8 mouse cellular contexts compared by ENCODE assay signal in genomic region chr7:80269751-80270255, GRCm38 (mm10). TPM values are rescaled to one million over a fixed set of nuclear protein-coding genes. Genes with fewer than 3 reads are reported as not detected.
DNase-seq lines count a peak whose midpoint lies in the region; ATAC-seq and TF ChIP-seq lines count a peak whose summit lies in the region.

No protein-coding gene starts in this region.

- H3K4me3 ChIP-seq in cerebellum, adult 2 months (replicated peaks; ENCODE audit: insufficient read depth, low read depth, low read length), result peak overlapping the region; percentile 93
- H3K4me3 ChIP-seq in hindbrain, embryonic 14.5 days (replicated peaks; ENCODE audit: low read length), result peak overlapping the region; percentile 78
- peak overlapping the region; percentile 86 for H3K4me3 ChIP-seq in liver, embryonic 15.5 days (replicated peaks)
- peak overlapping the region; percentile 82 for H3K4me3 ChIP-seq in olfactory bulb, adult 2 months (ENCODE audit: insufficient read depth, low read depth, low read length)

- no peak for TF ChIP-seq CTCF in cerebellum, adult 2 months (IDR thresholded peaks at IDR 0.05; ENCODE audit: borderline replicate concordance, insufficient read depth, low read depth, low read length)
- no peak for TF ChIP-seq CTCF in olfactory bulb, adult 2 months (IDR thresholded peaks at IDR 0.05; ENCODE audit: insufficient read depth, low read depth, low read length)

- peak overlapping the region; percentile 94 for H3K4me2 ChIP-seq in hindbrain, embryonic 14.5 days (replicated peaks)
- H3K4me2 ChIP-seq in liver, embryonic 15.5 days, result peak overlapping the region; percentile 96

- peak in 1 of 2 experiments; percentile 68 for DNase-seq in cerebellum, adult 2 months
- DNase-seq in cerebellum, adult 9-11 months, result no peak
- DNase-seq in 416B (ENCODE audit: low read depth), result peak; percentile 56
- DNase-seq in hindbrain, embryonic 14.5 days (ENCODE audit: low spot score), result no peak

- H3K27ac ChIP-seq in cerebellum, adult 2 months (ENCODE audit: insufficient read depth, low read length), result peak overlapping the region; percentile 44
- H3K27ac ChIP-seq in hindbrain, embryonic 14.5 days, result peak overlapping the region; percentile 77
- H3K27ac ChIP-seq in liver, embryonic 15.5 days (replicated peaks), result peak overlapping the region; percentile 82
- H3K27ac ChIP-seq in olfactory bulb, adult 2 months (ENCODE audit: insufficient read depth, low read depth, low read length), result no peak overlapping the region

- peak overlapping the region; percentile 84 for H3K9ac ChIP-seq in hindbrain, embryonic 14.5 days
- H3K9ac ChIP-seq in liver, embryonic 15.5 days, result peak overlapping the region; percentile 83

- H3K9me3 ChIP-seq in hindbrain, embryonic 14.5 days (ENCODE audit: control insufficient read depth, low read length), result peaks cover 9% of the 10 kb centered on the region
- no peaks in the 10 kb centered on the region for H3K9me3 ChIP-seq in liver, embryonic 15.5 days (replicated peaks)

- peaks cover 6% of the 10 kb centered on the region; the same call in 1 of the 2 replicates for H3K4me1 ChIP-seq in cerebellum, adult 2 months (ENCODE audit: control insufficient read depth, insufficient read depth, low read length)
- H3K4me1 ChIP-seq in hindbrain, embryonic 14.5 days (replicated peaks; ENCODE audit: control insufficient read depth, insufficient read depth, low read length), result peaks cover 28% of the 10 kb centered on the region
- H3K4me1 ChIP-seq in liver, embryonic 15.5 days (replicated peaks), result peaks cover 26% of the 10 kb centered on the region
- 0 out of 2 replicates have a peak, but pooled peaks cover 8% of the 10 kb centered on the region for H3K4me1 ChIP-seq in olfactory bulb, adult 2 months (ENCODE audit: control insufficient read depth, insufficient read depth, low read length)

- TF ChIP-seq POLR2A in cerebellum, adult 2 months (IDR thresholded peaks at IDR 0.05; ENCODE audit: borderline replicate concordance, insufficient read depth, low read length), result no peak
- TF ChIP-seq POLR2A in olfactory bulb, adult 2 months (IDR thresholded peaks at IDR 0.05; ENCODE audit: insufficient read depth, low read depth, low read length), result no peak

- H3K36me3 ChIP-seq in hindbrain, embryonic 14.5 days (replicated peaks; ENCODE audit: control insufficient read depth, insufficient read depth), result peaks cover 58% of the 10 kb centered on the region
- H3K36me3 ChIP-seq in liver, embryonic 15.5 days (replicated peaks), result peaks cover 42% of the 10 kb centered on the region

- ATAC-seq in common myeloid progenitor, adult 5-6 weeks (replicated peaks; ENCODE audit: low read depth, poor library complexity, severe bottlenecking), result peak; percentile 37
- no peak; the same call in 1 of the 2 replicates for ATAC-seq in hindbrain, embryonic 14.5 days (ENCODE audit: low FRiP score)
- peak; percentile 61 for ATAC-seq in liver, embryonic 15.5 days (ENCODE audit: insufficient read depth)
- ATAC-seq in activated CD4-positive, CD25-positive, alpha-beta regulatory T cell, adult 4 months, result no peak

- no peaks in the 10 kb centered on the region for H3K27me3 ChIP-seq in cerebellum, adult 2 months (ENCODE audit: control insufficient read depth, insufficient read depth, low read length)
- H3K27me3 ChIP-seq in hindbrain, embryonic 14.5 days (ENCODE audit: control insufficient read depth, insufficient read depth, low read length), result no peaks in the 10 kb centered on the region
- H3K27me3 ChIP-seq in liver, embryonic 15.5 days, result no peaks in the 10 kb centered on the region

- under 1% methylated on average over 23 of the region's 23 CpGs for WGBS in cerebellum, adult 2 months
- under 1% methylated on average over 23 of the region's 23 CpGs for WGBS in hindbrain, embryonic 14.5 days
- WGBS in liver, embryonic 15.5 days (ENCODE audit: insufficient replicate concordance), result 0% methylated on average over 23 of the region's 23 CpGs
- under 1% methylated on average over 23 of the region's 23 CpGs for WGBS in olfactory bulb, adult 2 months

RNA-seq across cellular contexts. Expression of gene Vps33b, which starts 0.4 kb away (rescaled TPM):
- polyA plus RNA-seq in cerebellum, adult 2 months (2012; rRNA removed), result 30.9 and 31.5 TPM in 2 replicates
- total RNA-seq in common myeloid progenitor, adult 5-6 weeks (2017), result 31.7 and 31.8 TPM in 2 replicates
- polyA plus RNA-seq in hindbrain, embryonic 14.5 days (2014; fragmentation: Nextera tagmentation; extraction: Ambion mirVana), result 22.0 and 26.5 TPM in 2 replicates
- polyA plus RNA-seq in liver, embryonic 15.5 days (2015; fragmentation: Nextera tagmentation; extraction: Ambion mirVana), result 4.4 and 5.6 TPM in 2 replicates
- polyA plus RNA-seq in olfactory bulb, adult 2 months (2012; ENCODE audit: insufficient read depth, insufficient read length, low replicate concordance, missing spikeins), result not detected in 2 replicates
- polyA plus RNA-seq in activated CD4-positive, CD25-positive, alpha-beta regulatory T cell, adult 4 months (2017; shearing (Covaris generic)), result 10 to 100 TPM; 25.8 to 34.2 TPM

RNA-seq across cellular contexts. Expression of gene Ngrn, which starts 8.8 kb away (rescaled TPM):
- 67.1 and 70.8 TPM in 2 replicates for polyA plus RNA-seq in cerebellum, adult 2 months (2012; rRNA removed)
- 23.2 and 31.0 TPM in 2 replicates for total RNA-seq in common myeloid progenitor, adult 5-6 weeks (2017)
- 67.8 and 70.4 TPM in 2 replicates for polyA plus RNA-seq in hindbrain, embryonic 14.5 days (2014; fragmentation: Nextera tagmentation; extraction: Ambion mirVana)
- 25.4 and 28.3 TPM in 2 replicates for polyA plus RNA-seq in liver, embryonic 15.5 days (2015; fragmentation: Nextera tagmentation; extraction: Ambion mirVana)
- polyA plus RNA-seq in olfactory bulb, adult 2 months (2012; ENCODE audit: insufficient read depth, insufficient read length, low replicate concordance, missing spikeins), result not detected in 2 replicates
- 10 to 100 TPM; 26.9 to 28.4 TPM for polyA plus RNA-seq in activated CD4-positive, CD25-positive, alpha-beta regulatory T cell, adult 4 months (2017; shearing (Covaris generic))

RNA-seq across cellular contexts. Expression of gene Ttll13, which starts 23.6 kb away (rescaled TPM):
- polyA plus RNA-seq in cerebellum, adult 2 months (2012; rRNA removed), result 0.69 and 0.98 TPM in 2 replicates
- 0.29 TPM in 1 of 2 replicates, not detected in the other for total RNA-seq in common myeloid progenitor, adult 5-6 weeks (2017)
- 1.3 and 1.7 TPM in 2 replicates for polyA plus RNA-seq in hindbrain, embryonic 14.5 days (2014; fragmentation: Nextera tagmentation; extraction: Ambion mirVana)
- 0.16 and 0.20 TPM in 2 replicates for polyA plus RNA-seq in liver, embryonic 15.5 days (2015; fragmentation: Nextera tagmentation; extraction: Ambion mirVana)
- not detected in 2 replicates for polyA plus RNA-seq in olfactory bulb, adult 2 months (2012; ENCODE audit: insufficient read depth, insufficient read length, low replicate concordance, missing spikeins)
- polyA plus RNA-seq in activated CD4-positive, CD25-positive, alpha-beta regulatory T cell, adult 4 months (2017; shearing (Covaris generic)), result under 1 TPM in 1 of 2 experiments, not detected in 1; 0.62 TPM

RNA-seq across cellular contexts. Expression of gene Prc1, which starts 24.4 kb away (rescaled TPM):
- polyA plus RNA-seq in cerebellum, adult 2 months (2012; rRNA removed), result 1.0 and 1.2 TPM in 2 replicates
- total RNA-seq in common myeloid progenitor, adult 5-6 weeks (2017), result 145 and 156 TPM in 2 replicates
- polyA plus RNA-seq in hindbrain, embryonic 14.5 days (2014; fragmentation: Nextera tagmentation; extraction: Ambion mirVana), result 33.0 and 39.3 TPM in 2 replicates
- 126 and 128 TPM in 2 replicates for polyA plus RNA-seq in liver, embryonic 15.5 days (2015; fragmentation: Nextera tagmentation; extraction: Ambion mirVana)
- polyA plus RNA-seq in olfactory bulb, adult 2 months (2012; ENCODE audit: insufficient read depth, insufficient read length, low replicate concordance, missing spikeins), result not detected in 2 replicates
- polyA plus RNA-seq in activated CD4-positive, CD25-positive, alpha-beta regulatory T cell, adult 4 months (2017; shearing (Covaris generic)), result 10 to 100 TPM; 49.3 to 56.0 TPM

RNA-seq across cellular contexts. Expression of gene Gdpgp1, which starts 37.1 kb away (rescaled TPM):
- 3.9 and 4.1 TPM in 2 replicates for polyA plus RNA-seq in cerebellum, adult 2 months (2012; rRNA removed)
- 0.97 and 2.2 TPM in 2 replicates for total RNA-seq in common myeloid progenitor, adult 5-6 weeks (2017)
- polyA plus RNA-seq in hindbrain, embryonic 14.5 days (2014; fragmentation: Nextera tagmentation; extraction: Ambion mirVana), result 3.4 and 3.8 TPM in 2 replicates
- polyA plus RNA-seq in liver, embryonic 15.5 days (2015; fragmentation: Nextera tagmentation; extraction: Ambion mirVana), result 2.0 and 2.1 TPM in 2 replicates
- not detected in 2 replicates for polyA plus RNA-seq in olfactory bulb, adult 2 months (2012; ENCODE audit: insufficient read depth, insufficient read length, low replicate concordance, missing spikeins)
- polyA plus RNA-seq in activated CD4-positive, CD25-positive, alpha-beta regulatory T cell, adult 4 months (2017; shearing (Covaris generic)), result 1 to 10 TPM; 5.5 to 9.4 TPM

Comparison
In these comparisons a context has a peak if more than half of its experiments do, and no peak if none do; other contexts are left out.
1. ATAC-seq: peak in common myeloid progenitor, adult 5-6 weeks (single experiment) and liver, embryonic 15.5 days (single experiment); none in hindbrain, embryonic 14.5 days (single experiment) and activated CD4-positive, CD25-positive, alpha-beta regulatory T cell, adult 4 months (single experiment).
2. RNA of gene Ngrn, which starts 8.8 kb away (polyA plus RNA-seq): 67.8 to 70.4 TPM in hindbrain, embryonic 14.5 days, 67.1 to 70.8 TPM in cerebellum, adult 2 months, 26.9 to 28.4 TPM in activated CD4-positive, CD25-positive, alpha-beta regulatory T cell, adult 4 months and 25.4 to 28.3 TPM in liver, embryonic 15.5 days; not detected in olfactory bulb, adult 2 months; every median in the first group is over 10 times any median in the second.
3. Peak in every context shown above with its lines, with median percentiles within 50 percentile points of each other: H3K4me3 ChIP-seq.